Mouse (Mus musculus) ES-E14 (cell line): ENCODE results near the gene Rsph10b.

Source experiments
- HCFC1 ChIP-seq: IDR thresholded peaks from 2 replicates; pipeline ENCODE4 v1.6.1; 2012; ENCODE audit warnings: low read length, inconsistent platforms, borderline replicate concordance; ENCODE audit not compliant: insufficient read depth
- MAFK ChIP-seq: IDR thresholded peaks from 2 replicates; pipeline ENCODE4 v1.6.1; 2014; ENCODE audit warnings: mild to moderate bottlenecking, low read depth, low read length, inconsistent platforms; ENCODE audit not compliant: insufficient read depth
- ZNF384 ChIP-seq: IDR thresholded peaks from 2 replicates; pipeline ENCODE4 v1.6.1; 2012; ENCODE audit warnings: low read depth, low read length, inconsistent platforms

DNA sequence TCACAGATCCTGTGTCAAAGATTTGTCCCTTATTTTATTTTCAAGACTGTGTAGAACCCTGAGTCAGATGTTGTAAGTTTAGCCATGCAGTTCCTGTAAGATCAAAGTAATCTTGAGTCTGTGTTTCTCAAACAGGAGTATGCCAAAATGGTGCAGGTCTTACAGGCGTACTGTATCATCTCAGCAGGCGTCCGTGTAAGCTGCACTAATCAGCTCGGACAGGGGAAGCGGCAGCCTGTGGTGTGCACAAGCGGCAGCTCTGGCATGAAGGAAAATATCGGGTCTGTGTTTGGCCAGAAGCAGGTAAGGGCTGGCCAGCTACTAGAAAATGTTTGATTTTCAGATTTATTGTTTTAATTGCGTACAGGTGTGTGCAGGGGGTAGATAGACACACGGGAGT, 16.6 kb upstream of the Rsph10b start:
- TF ChIP-seq MAFK (no peak), HCFC1 (no peak), ZNF384 (no peak)
